14 mouse cellular contexts compared by ENCODE assay signal in the genomic region with DNA sequence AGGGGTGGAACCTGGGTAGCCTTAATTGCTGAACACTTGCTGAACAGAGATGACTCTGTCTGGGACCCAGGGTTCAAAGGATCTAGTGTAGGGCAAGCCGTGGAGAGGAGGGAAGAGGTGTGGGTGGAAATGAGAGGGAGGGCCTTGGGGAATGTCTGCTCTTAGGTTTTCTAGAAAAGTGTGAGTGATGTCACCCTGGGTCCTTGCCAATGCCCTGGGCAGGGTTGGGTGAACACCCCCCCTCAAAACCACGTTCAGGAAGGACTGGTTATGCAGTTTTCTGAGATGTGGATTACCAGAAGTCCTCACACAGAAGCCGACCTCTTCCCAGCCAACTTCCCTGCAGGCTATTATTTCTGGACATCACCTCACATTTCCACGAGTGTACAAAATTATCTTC.
DNase-seq lines count a peak whose midpoint lies in the region.
"Had no signal": no experiment of that assay in that cellular context is flagged by ENCODE, and none has a peak within 500 bp of the region (broad histone marks: within the 10 kb centered on the region; RNA-seq: fewer than 3 reads in every experiment).

No protein-coding gene starts in this region.

- peak; percentile 75 for DNase-seq in heart, adult 11 months
- DNase-seq in heart, adult 9 months (ENCODE audit: low spot score in 2 of 2), result no peak
- DNase-seq in Muller cell, postnatal 12 days (ENCODE audit: inconsistent ontology term), result peak; percentile 27
- DNase-seq in fat pad, adult 2 months (ENCODE audit: extremely low read depth, low read depth, low spot score), result peak; percentile 16
- DNase-seq in embryo, embryonic 11 days, result no peak
- DNase-seq in spleen, adult 18-20 months, result no peak
- no peak for DNase-seq in right cerebral cortex, postnatal 14 days
- DNase-seq: adrenal gland, postnatal 14 days; cerebellum, adult 11-12 months; cerebellum, adult 9-11 months; cerebellum, postnatal 36 days; forebrain, postnatal 0 days; gastrocnemius, postnatal 14 days; heart, postnatal 36 days had no signal

Comparison
In these comparisons a context has a peak if more than half of its experiments do, and no peak if none do; other contexts are left out.
1. DNase-seq: peak in heart, adult 11 months (single experiment), Muller cell, postnatal 12 days (single experiment) and fat pad, adult 2 months (single experiment); none in heart, adult 9 months (0 of 2), embryo, embryonic 11 days (single experiment), spleen, adult 18-20 months (0 of 2) and right cerebral cortex, postnatal 14 days (single experiment).